Mouse (Mus musculus) kidney, postnatal 25 days (tissue): ENCODE measurements around the gene Kctd2.

Source experiments
- DNase-seq, 2 experiments: peaks; one replicate each; pipeline ENCODE4 v3.0.0; 2021; ENCODE audit warnings: mixed read lengths in 2 of 2

Gene Kctd2

DNA sequence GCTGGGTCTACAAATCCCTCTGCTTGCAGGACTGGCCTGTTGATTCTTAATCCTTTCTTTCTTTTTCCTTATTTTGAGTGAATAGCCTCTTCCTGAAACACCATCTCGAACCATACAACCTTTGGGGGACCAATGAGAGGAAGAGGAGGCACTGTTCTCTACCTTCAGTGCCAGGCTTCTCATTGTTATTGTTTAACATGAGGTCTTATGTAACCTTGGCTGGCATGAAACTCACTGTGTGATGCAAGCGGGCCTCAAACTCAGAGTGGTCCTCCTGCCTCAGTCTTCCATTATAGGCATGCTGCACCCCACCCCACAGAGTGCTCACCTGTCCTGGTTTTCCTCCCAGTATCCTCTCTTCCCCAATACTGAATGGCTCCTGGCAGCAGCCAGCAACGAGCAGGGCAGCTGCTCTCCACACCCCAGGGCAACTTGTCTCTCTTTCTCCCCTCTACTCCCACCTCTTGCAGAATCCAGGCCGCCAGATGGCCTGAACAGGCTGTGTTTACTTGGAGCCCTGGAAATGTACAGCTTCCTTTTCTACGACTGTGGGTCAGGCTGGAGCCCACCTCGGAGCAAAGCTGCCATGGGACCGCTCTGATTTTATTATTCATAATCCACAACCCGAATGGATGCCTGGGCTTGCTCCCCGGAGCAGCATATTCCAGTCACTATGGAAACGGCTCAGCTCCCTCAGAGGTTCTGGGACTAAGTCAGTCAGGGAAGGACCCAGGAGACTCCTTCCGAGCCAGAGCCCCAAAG is 19.1 kb upstream of the Kctd2 start:
- DNase-seq: no peak

DNA sequence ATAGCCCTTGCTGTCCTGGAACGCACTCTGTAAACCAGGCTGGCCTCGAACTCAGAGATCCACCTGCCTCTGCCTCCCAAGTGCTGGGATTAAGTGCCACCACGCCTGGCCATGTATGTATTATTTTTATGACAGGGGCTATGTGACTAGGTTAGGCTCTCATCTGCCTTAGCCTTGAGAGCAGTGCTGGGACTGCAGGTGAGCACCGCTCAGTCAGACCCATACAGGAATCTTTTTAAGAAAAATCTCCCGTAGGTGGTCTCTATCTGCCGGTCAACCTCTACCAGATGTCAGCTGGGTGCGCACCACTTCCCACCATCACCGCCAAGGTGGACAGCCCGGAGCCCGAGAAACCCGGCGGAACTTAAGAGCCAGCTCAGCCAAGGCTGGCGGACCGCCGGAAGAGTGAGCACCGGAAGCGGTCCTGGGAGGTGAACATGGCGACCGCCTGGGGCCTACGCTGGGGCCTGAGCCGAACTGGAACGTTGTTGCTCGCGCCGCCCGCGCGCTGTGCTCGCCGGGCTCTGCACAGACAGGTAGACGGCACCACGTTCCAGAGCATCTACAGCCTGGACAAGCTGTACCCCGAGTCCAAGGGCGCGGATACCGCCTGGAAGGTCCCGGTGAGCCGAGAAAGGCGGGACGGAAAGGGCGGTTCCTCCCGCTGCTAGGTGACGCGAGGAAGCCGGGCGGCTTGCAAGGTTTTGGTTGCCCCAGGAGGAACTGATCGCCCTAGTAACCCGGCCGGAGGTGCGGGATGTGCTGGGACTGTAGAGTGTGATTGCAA is 16.4 kb upstream of the Kctd2 start, which contains the start of gene Mrpl58:
Mrpl58 (plus strand) TSS at position 415 of the 787 bp plus-strand sequence.
- DNase-seq: peak; percentile 87 to 93

DNA sequence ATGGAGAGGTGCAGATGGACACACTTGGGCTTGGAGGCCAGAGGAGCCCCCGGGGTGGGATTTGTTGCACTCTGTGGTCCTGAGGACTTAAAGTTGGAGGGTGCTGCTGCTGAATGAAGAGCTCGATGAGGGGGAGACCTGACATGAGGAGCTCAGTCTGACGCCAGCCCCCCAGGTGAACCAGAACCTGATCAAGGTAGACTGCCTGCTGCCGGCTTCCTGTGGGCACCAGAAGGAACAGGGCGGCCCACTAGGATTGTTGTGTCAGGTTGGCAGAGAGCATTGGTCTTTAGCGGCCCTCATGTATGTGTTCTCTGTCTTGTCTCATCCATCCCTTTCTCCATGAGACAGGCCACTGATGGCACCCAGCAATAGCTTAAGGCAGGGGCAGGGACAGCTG is 14.2 kb upstream of the Kctd2 start:
- no peak for DNase-seq

DNA sequence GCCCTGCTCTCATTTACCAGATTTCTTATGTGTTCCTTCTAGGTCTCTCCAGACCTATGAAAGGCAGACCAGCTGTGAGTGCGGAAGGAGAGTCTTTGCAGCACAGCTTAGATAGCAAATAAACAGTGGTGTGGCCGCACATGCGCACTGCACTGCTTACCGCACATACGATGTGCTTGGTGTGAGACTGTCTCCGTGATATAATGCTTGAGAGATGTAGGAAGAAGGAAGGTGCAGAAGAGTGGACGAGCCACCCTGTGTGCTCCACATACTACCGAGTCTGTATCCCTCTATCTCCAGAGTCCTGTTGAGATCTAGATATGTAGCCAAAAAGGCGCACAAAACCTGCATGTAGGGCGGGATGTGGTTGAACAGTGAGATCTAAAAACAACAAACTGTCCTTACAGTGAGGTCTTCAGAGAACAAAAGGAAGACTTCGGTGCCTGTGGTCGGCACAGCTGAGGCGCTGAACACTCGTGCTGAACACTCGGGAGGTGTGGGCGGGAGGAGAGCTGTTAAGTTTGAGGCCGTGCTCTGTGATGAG is 13.0 kb upstream of the Kctd2 start:
- no peak for DNase-seq

DNA sequence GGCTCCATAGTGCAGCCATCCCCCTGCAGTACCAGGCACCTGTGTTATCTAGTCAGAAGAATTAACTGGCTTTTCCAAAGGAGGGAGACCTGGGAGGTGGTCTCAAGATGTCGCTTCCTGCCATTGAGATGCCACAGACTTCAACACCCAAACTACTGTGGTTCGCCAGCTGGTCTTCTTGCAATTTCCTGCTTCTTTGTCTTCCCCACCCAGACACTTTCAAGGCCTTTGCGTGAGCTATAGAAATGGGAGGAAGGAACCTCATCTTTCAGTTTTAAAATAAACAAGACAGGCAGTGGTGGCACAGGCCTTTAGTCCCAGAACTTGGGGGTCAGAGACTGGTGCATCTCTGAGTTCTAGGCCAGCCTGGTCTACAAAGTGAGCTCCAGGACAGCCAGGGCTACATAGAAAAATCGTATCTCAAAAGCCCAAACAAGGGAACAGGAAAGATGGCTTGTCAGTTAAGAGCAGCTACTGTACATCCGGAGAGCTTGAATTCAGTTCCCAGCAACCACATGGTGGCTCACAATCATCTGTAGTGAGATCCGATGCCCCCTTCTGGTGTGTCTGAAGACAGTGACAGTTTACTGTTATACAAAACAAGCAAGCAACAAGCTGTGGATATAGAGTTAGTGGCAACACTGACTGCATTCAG is 11.5 kb upstream of the Kctd2 start:
- no peak for DNase-seq

DNA sequence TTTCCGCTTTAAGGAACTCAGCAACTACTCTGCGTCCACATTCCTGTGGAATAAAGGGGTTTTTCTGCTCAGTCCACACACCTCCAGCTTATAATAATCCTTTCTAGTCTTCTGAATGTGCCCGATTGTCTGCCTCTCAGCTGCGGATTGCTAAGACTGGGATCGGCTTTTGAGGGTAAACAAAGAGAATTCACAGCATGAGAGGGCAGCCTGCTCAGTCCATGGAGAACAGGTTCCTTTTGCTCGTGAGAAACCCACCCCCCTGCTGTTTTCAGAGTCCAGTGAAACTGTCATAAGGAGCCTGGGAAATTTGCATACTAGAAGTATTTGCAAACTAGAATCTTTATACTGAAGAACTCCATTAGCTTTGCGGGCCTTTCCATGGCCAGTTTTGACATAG is 10.4 kb upstream of the Kctd2 start:
- no peak for DNase-seq

DNA sequence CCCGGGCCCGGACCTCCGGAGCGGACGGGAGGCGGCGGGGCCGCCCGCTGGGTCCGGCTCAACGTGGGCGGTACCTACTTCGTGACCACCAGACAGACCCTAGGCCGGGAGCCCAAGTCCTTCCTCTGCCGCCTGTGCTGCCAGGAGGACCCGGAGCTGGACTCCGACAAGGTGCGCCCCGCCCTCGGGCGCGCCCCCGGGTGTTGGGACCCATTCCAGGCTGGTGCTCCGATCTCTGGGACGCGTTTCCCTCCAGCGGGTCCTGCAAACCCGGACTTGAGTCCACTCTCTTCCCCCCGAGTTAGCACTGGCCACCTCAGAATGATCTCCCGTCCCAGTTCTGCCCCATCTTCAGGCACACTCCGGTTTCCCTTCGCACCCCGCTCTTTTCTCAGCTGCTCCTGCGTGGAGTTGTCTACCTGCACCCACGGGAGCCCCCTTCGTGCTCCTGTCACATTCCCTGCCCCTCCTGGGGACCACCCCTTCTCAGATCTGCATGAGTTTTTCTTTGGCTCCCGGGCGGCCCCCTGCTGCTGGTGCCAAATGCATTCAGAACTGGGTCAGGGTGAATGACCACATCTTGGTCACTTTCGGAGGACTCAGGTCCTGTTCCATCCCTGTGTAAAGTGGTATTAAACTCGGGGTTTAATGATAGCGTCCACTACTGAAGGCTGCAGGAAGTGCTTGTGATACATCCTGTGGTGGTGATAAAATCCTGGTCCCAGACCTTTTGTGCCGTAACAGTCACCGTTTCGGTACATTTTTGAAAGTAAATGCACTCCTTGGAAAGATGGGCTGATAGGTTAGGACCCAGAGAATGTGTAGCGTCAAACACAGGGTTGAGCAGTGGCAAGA is 635 bp downstream of the Kctd2 start:
- DNase-seq: peak; percentile 67 to 85

DNA sequence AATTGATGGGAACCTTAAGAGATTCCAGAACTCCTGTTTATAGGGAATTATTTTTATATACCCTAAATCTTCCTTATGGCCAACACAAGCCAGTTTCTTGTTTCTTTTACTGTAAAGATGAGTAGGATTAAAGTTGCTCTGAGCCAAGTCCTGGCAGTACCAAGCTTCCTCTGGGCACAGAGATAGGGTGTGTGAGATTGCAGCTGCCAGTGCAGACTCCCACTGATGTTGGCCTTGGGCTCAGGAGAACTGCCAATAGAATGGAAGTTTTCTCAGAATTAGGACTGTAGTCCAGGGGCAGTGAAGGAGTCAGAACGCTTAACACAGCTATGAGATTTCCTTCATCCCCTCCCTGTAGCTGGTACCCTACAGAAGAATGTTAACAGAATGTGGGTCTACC is 1.4 kb downstream of the Kctd2 start:
- no peak for DNase-seq

DNA sequence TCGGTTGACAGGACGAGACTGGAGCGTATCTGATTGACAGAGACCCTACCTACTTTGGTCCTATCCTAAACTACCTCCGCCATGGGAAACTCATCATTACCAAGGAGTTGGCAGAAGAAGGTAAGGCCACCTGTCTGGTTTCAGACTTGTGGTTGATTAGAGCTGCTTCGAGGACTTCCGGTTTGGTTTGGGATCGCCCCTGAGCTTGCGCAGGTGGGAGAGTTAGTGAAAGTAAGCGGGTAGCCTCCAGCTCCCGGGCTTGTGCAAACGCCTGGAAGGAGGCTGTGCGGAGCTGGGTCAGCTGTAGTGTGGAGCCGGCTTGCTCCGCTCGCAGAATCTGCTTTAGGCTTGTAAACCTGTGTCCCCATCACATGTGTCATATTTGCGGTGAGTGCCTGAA is 2.0 kb downstream of the Kctd2 start:
- no peak for DNase-seq

DNA sequence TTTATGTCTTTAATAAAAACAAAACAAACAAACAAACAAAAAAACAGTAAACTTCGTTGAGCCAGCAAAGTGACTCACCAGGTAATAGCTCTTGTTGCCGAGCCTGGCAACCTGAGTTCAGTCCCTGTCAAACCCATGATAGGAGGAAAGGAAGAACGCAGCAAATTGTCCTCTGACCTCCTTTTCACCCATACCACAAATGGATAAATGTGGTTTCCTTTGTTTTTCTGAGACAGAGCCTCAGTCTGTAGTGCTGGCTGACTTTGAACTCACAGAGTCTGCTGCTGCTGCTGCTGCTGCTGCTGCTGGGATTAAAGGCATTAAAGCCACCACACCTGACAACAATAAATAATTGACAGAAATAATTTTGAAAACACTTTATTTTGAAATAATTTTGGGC is 3.2 kb downstream of the Kctd2 start:
- no peak for DNase-seq

DNA sequence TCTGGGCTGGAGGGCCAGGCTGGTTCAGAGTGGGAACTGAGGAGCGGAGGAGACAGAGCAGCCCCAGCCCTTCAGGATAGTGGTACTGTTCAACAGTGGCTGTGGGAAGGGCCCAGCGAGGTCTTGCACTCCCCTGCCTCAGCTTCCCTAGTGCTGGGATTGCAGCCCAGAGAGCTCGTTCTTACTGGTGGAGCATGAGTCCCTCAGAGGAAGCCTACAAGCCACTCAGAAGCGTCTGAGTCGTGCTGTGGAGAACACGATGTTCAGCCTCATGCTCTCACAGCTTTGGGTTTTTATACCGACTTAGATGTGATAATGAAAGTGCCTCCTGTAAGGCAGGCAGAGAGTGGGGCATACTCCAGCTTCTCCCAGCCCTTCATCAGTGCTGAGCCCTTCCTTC is 4.7 kb downstream of the Kctd2 start:
- DNase-seq: no peak

DNA sequence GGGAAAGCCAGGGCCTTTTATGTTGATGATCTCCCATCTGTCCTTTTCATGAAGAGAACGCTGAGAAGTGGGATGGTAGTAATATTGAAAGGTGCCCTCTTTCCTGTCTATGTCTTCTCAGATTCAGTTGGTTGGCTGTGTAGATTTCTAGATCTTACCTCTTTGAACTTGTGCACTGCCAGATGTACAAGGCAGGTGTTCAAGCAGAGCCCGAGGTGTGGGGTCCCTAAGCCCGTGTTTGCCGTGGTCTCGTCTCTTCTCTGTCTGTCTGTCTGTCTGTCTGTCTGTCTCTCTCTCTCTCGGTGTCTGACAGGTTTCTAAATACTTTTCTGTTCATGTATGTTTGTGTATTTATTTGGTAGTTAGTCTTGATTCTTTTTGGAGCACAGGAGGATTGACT is 5.7 kb downstream of the Kctd2 start:
- no peak for DNase-seq

DNA sequence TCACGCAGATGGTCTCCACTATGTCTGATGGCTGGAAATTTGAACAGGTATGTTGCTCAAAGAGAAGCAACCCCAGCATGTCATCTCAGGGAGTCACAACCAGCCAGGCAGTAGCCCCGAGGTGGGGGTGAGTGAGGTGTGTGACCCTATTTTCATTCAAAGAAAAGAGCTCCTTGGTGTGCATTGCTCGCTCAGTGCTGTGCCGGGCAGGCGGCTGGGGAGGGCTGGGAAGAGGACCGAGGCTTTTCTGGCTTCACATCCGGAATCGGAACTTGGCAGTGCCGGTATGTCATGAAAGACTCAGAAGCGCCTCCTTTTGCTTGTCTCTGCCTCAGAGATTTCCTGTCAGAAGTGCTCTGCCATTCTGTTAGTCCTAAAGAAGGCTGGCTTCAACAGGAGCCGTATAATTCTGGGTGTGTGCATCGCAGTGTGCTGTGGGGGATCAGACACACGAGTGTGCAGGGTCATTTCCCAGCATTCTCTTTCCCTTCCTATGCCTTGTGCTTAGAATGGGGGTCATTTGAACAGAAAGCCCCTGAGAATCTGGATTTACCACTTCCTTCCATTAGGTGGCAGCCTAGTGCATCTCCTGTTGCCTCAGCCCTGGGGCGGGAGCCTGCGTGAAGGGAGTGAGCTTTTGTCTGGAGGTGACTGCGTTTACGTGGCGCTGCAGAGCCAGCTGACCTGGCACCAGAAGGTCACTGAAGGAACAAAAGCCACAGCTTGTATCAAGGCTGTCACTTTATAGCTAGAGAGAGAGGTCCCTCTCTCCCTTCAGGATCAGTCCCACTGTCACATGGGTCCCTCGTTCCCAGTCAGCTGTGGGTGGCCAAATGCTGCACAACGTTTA is 7.8 kb downstream of the Kctd2 start:
- peak; percentile 83 for DNase-seq

DNA sequence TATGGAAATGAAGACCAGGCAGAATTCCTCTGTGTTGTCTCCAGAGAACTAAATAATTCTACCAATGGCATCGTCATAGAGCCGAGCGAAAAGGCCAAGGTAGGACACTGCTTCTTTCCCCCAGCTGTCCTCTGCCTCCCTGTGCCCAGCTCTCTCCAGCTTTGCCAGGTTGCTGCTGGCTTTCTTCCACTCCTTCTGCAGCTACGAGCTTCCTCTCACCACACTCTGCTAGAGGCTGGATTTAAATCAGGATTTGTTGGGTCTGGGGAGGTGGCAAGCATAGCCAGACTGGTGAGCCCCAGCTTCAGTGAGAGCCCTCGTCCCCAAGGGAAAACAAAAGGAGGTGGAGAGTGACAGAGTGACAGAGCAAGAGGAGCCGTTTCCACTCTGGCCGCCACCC is 9.4 kb downstream of the Kctd2 start:
- no peak for DNase-seq

DNA sequence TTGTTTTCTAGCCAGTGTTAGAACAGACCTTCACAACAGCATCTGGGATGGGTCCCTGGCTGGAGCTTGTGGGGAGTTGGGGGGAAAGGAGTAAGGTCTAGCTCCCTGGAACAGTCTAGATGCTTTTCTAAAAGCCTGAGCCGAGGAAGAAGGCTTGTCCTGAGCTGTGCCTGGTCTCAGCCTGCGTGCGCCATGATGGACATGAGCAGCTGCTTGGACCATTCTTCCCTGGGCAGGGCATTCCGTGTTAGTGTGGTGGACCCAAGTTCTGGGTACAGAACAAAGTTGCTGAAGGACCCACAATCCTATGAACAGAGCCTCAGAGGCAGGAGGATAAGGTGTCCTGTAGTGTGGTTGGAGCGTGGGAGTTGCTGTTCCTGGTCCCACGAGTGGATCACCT is 10.6 kb downstream of the Kctd2 start:
- no peak for DNase-seq

DNA sequence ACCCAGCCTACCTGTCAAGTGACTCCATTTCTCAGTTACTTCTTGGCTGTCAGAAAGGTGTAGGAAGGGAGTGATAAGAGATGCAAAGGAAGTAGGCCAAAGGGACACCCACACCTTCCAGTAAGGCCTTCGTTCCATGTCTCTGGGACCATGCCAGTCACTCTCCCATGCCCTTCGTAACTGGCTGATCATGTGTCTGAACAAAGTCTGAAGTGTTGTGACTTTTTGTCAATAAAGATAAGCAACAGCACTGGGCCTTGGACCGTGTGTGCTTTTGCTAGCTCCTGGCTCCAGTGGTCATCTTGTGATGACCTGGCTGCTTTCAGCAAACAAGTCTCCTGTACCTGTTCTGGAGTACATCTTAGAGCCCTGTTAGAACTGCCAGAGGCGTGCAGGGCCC is 12.9 kb downstream of the Kctd2 start:
- no peak for DNase-seq

DNA sequence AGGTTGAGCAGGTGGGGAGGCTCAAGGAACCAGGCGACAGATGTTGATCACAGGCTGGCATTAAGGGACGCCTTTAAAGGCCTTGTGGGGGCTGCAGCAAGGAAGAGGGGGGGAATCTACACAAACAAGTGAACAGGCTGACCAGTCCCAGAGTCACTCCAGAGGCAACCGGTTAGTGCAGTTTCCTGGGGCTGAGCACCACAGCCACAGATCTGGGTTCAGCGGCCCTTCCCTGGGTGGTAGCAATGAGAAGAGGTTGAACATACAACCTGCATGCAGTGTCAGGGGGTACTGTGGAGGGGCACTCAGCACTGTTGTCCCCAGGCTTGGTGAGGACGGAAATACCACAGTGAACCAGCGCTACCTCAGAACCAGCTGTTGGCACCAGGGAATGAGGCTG is 13.4 kb downstream of the Kctd2 start:
- no peak for DNase-seq

DNA sequence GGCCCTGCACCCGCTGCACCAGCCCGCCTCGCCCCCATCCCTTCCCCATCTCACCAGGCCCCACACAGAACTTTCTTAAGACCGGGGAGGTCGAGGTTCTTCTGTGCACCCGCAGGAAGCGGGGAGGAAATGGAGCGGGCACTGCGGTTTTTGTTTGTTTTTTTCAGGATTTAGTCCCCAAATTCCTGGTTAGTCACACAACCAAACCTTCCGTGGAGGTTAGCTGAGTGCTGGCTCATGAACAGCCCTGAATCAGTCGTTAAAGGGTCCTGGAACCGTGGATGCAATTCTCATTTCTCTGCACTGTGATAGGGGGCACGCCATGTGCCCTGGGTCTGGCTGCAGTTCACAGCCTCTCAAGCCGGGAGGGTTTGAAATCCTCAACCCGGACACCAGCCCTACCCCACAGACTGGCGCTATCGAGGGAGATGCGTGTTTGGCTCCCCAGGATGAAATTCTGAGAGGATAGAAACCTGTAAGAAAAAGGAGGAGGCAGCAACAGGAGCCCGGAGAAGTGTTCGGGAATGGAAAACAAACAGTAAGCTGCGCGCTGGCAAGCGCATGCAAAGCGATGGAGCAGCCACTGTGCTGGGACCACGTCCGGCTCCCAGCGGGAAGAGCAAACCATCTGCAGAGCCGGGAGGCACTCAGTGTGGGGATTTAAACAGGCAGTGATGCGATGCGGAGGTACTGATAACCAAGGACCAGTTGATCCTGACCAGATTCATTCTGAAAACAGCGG is 15.8 kb downstream of the Kctd2 start:
- no peak for DNase-seq

DNA sequence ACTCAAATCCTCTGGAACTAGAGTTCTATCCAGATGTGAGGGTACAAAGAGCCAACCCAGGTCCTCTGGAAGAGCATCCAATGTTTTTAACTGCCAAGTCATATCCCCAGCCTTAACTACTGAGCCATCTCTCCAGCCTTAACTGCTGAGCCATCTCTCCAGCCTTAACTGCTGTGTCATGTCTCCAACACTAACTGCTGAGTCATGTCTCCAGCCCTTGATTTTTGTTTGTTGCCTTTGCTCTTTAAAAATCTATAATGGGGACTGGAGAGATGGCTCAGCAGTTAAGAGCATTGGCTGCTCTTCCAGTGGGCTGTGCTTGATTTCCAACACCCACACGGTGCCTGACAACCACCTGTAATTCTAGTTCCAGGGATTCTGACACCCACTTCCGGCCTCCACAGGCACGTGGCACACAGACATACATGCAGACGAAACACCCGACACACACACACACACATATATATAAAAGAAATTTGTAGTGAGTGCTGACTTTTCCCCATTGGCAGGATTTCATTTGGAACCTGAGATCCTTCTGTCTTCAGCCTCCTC is 17.7 kb downstream of the Kctd2 start:
- DNase-seq: no peak

DNA sequence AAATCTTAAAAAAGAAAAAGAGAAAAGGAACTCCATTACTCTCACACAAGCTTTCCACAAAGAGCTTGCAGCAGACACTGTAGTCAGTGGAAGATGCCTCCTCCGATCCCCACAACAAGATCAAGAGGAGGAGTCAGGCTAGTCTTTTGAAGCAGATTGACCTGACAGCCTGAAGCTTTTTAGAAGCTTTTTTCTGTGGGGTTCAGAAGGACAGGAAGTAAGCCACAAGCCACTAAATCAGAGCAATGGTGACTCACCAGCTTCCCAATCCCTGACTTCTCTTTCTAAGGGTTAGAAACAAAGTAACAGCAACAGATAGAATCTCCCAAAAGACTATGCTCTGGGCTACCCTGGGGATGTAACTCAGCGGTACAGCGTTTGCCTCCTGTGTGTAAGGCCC is 19.4 kb downstream of the Kctd2 start:
- DNase-seq: no peak
